Mouse (Mus musculus) olfactory bulb, adult 2 months (tissue): ENCODE data around the gene Wfikkn1.

Experiments
- CTCF ChIP-seq: fragments of 200-500 bp; IDR thresholded peaks from 2 replicates; pipeline ENCODE4 v1.5.1; 2012; ENCODE audit warnings: low read depth, mild to moderate bottlenecking, low read length, moderate library complexity; ENCODE audit not compliant: insufficient read depth
- POLR2A ChIP-seq: fragments of 200-500 bp; IDR thresholded peaks from 2 replicates; pipeline ENCODE4 v1.6.1; 2012; ENCODE audit warnings: mild to moderate bottlenecking, low read depth, low read length, moderate library complexity; ENCODE audit not compliant: insufficient read depth

DNA sequence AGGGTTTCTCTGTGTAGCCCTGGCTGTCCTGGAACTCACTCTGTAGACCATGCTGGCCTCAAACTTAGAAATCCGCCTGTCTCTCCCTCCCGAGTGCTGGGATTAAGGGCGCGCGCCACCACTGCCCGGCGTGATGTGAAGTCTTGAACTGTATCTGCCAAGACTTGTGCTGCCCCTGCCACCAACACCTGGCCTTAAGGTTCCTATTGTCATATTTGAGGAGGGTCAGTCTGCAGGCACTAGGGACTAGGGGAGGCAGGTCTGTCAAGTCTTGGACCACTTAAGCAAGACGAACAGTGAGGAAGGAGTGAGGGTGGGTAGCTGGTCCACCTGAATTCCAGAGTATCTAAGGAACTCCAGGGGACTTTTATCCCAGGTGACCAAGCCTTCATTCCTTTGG, 11.2 kb downstream of the Wfikkn1 start:
- TF ChIP-seq CTCF (no peak), POLR2A (no peak)
